ENCODE assay signal across 36 mouse cellular contexts in the genomic region with DNA sequence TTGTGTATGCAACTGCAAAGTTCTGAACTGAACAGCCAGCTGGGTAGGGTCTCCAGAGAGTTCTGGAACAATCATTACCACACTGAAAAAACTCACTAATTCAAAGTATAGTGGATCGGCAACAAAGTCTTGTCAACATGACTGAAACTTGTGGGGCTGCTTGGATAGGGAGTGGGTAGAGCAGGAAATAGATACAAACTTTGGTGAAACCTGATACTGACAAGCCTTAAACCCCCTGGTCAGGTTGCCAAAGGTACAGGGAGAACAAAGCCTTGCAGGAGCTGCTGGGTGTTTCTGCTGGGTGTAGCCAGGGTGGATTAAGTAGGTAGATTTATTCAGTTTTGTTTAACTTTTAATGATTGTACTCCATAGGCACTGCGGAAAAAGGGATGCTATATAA.
"Had no signal": no experiment of that assay in that cellular context is flagged by ENCODE, and none has a peak within 500 bp of the region (broad histone marks: within the 10 kb centered on the region; RNA-seq: fewer than 3 reads in every experiment).

No protein-coding gene starts in this region.

- H3K27ac ChIP-seq: heart, embryonic 10.5 days; heart, embryonic 13.5 days; heart, embryonic 15.5 days; hindbrain, embryonic 10.5 days; hindbrain, embryonic 12.5 days; hindbrain, embryonic 13.5 days; hindbrain, embryonic 14.5 days; hindbrain, embryonic 15.5 days; hindbrain, postnatal 0 days; intestine, embryonic 15.5 days; kidney, embryonic 15.5 days; kidney, postnatal 0 days; layer of hippocampus, adult 2 months; left cerebral cortex, adult 2 months had no signal

- ATAC-seq: hindbrain, embryonic 16.5 days; hindbrain, postnatal 0 days; inflammation-experienced regulatory T-cells, adult 6 months; intestine, embryonic 15.5 days; intestine, embryonic 16.5 days; intestine, postnatal 0 days had no signal

- H3K4me3 ChIP-seq: heart, embryonic 10.5 days; heart, embryonic 12.5 days; heart, embryonic 13.5 days; heart, embryonic 15.5 days; hindbrain, embryonic 10.5 days; hindbrain, embryonic 12.5 days; hindbrain, embryonic 13.5 days; hindbrain, embryonic 15.5 days; intestine, embryonic 15.5 days; kidney, embryonic 15.5 days; layer of hippocampus, adult 2 months; left cerebral cortex, adult 2 months had no signal

- H3K4me2 ChIP-seq: heart, embryonic 11.5 days; heart, embryonic 12.5 days; heart, embryonic 13.5 days; heart, embryonic 15.5 days; hindbrain, embryonic 12.5 days; hindbrain, embryonic 13.5 days; hindbrain, embryonic 14.5 days; hindbrain, embryonic 15.5 days; intestine, embryonic 15.5 days; kidney, embryonic 15.5 days had no signal

- H3K36me3 ChIP-seq: heart, embryonic 10.5 days; heart, embryonic 12.5 days; heart, embryonic 13.5 days; heart, embryonic 15.5 days; hindbrain, embryonic 10.5 days; hindbrain, embryonic 12.5 days; hindbrain, embryonic 13.5 days; hindbrain, embryonic 15.5 days; intestine, embryonic 15.5 days; kidney, embryonic 15.5 days had no signal

- DNase-seq: heart, postnatal 10 days; heart, postnatal 14 days; heart, postnatal 36 days; heart, postnatal 4 days; kidney, adult 11 months; kidney, adult 18-20 months; kidney, adult 2 months; kidney, adult 8-10 months; kidney, adult 9 months; kidney, postnatal 10 days; kidney, postnatal 14 days; kidney, postnatal 25 days; kidney, postnatal 36 days; kidney, postnatal 4 days; layer of hippocampus, adult 9-11 months; layer of hippocampus, postnatal 36 days had no signal

- H3K9me3 ChIP-seq: heart, embryonic 10.5 days; heart, embryonic 12.5 days; heart, embryonic 13.5 days; heart, embryonic 15.5 days; hindbrain, embryonic 10.5 days; hindbrain, embryonic 12.5 days; hindbrain, embryonic 13.5 days; hindbrain, embryonic 15.5 days; intestine, embryonic 15.5 days; kidney, embryonic 15.5 days had no signal

- H3K4me1 ChIP-seq: heart, embryonic 12.5 days; heart, embryonic 13.5 days; heart, embryonic 15.5 days; hindbrain, embryonic 12.5 days; hindbrain, embryonic 13.5 days; hindbrain, embryonic 15.5 days; intestine, embryonic 15.5 days; kidney, embryonic 15.5 days had no signal

- H3K9ac ChIP-seq: heart, embryonic 12.5 days; heart, embryonic 13.5 days; heart, embryonic 15.5 days; hindbrain, embryonic 12.5 days; hindbrain, embryonic 13.5 days; hindbrain, embryonic 14.5 days; hindbrain, embryonic 15.5 days; intestine, embryonic 15.5 days; kidney, embryonic 15.5 days had no signal

- H3K27me3 ChIP-seq: heart, embryonic 12.5 days; heart, embryonic 13.5 days; heart, embryonic 15.5 days; hindbrain, embryonic 12.5 days; hindbrain, embryonic 13.5 days; hindbrain, embryonic 15.5 days; intestine, embryonic 15.5 days; kidney, embryonic 15.5 days had no signal
